Mouse (Mus musculus) inflammation-experienced regulatory T-cells, adult 6 months (primary cell): ENCODE measurements around the gene Retn. TPM values are rescaled to one million over a fixed set of nuclear protein-coding genes. Genes with fewer than 3 reads are reported as not detected.

ENCODE experiments used
- ATAC-seq: one replicate; pipeline ENCODE4 v1.8.0; 2017
- polyA plus RNA-seq, 3 experiments: library from polyadenylated mRNA; unstranded; fragments of 100-300 nt; shearing (Covaris generic); gene quantifications; one replicate each; pipeline ENCODE4 v1.2.1; 2017

Gene Retn
- polyA plus RNA-seq, 3 experiments from 2014 or later, result not detected

GRCm38 (mm10) chr8:3664405-3664804 is 8.8 kb downstream of the Retn start:
- no peak for ATAC-seq

- no peak for ATAC-seq
These were observed 9.9 kb downstream of the Retn start, which contains the start of gene Mcemp1 for GRCm38 (mm10) chr8:3665507-3665906. Gene Mcemp1, plus strand, starts transcription at chr8:3665754.

GRCm38 (mm10) chr8:3670388-3670787 is 14.8 kb downstream of the Retn start:
- ATAC-seq, result peak; percentile 38

- peak; percentile 66 for ATAC-seq
These were observed 16.5 kb downstream of the Retn start, which contains the start of gene Fcor for GRCm38 (mm10) chr8:3671980-3672491. Gene Fcor, minus strand, starts transcription at chr8:3672362.

- no peak for ATAC-seq
These were observed 19.1 kb downstream of the Retn start for GRCm38 (mm10) chr8:3674671-3675070.

GRCm38 (mm10) chr8:3676131-3676992 is 20.8 kb downstream of the Retn start, which contains the start of gene Trappc5:
Gene Trappc5, plus strand, starts transcription at chr8:3676299.
- ATAC-seq, result peak; percentile 74

GRCm38 (mm10) chr8:3676993-3677579 is 21.5 kb downstream of the Retn start:
- ATAC-seq, result no peak

GRCm38 (mm10) chr8:3678831-3679230 is 23.3 kb downstream of the Retn start:
- no peak for ATAC-seq

- no peak for ATAC-seq
These were observed 23.7 kb downstream of the Retn start for GRCm38 (mm10) chr8:3679236-3679635.

GRCm38 (mm10) chr8:3679656-3680055 is 24.1 kb downstream of the Retn start:
- no peak for ATAC-seq

GRCm38 (mm10) chr8:3682435-3682834 is 26.9 kb downstream of the Retn start:
- no peak for ATAC-seq

- ATAC-seq, result no peak
These were observed 28.0 kb downstream of the Retn start for GRCm38 (mm10) chr8:3683408-3684176.

GRCm38 (mm10) chr8:3684530-3684929 is 29.0 kb downstream of the Retn start:
- ATAC-seq, result no peak

GRCm38 (mm10) chr8:3685422-3685821 is 29.9 kb downstream of the Retn start:
- ATAC-seq, result no peak

- ATAC-seq, result no peak
These were observed 32.0 kb downstream of the Retn start for GRCm38 (mm10) chr8:3687537-3687936.

GRCm38 (mm10) chr8:3690774-3691173 is 35.2 kb downstream of the Retn start:
- ATAC-seq, result no peak

GRCm38 (mm10) chr8:3694121-3694520 is 38.6 kb downstream of the Retn start, which contains the start of gene Fcer2a:
Gene Fcer2a, minus strand, starts transcription at chr8:3694175.
- no peak for ATAC-seq

GRCm38 (mm10) chr8:3701491-3701890 is 45.9 kb downstream of the Retn start:
- ATAC-seq, result no peak

GRCm38 (mm10) chr8:3705711-3706110 is 50.1 kb downstream of the Retn start:
- no peak for ATAC-seq

GRCm38 (mm10) chr8:3707611-3708010 is 52.0 kb downstream of the Retn start:
- no peak for ATAC-seq
